Mouse (Mus musculus): ENCODE data around the gene Srpr.
A peak's percentile ranks its signal among the peaks of the same experiment; 100 is the strongest.

Srpr gene

GRCm38 (mm10) chr9:35199772-35200471 lies at the start of gene Srpr, which contains the start of gene Tirap:
Gene Srpr (plus strand): TSS chr9:35200175.
Gene Tirap (minus strand): TSS chr9:35200291.
- peak; percentile 89 for DNase-seq

GRCm38 (mm10) chr9:35152923-35153322 lies 47.1 kb upstream of the Srpr start:
- DNase-seq = no peak

- DNase-seq = no peak
These were observed 43.8 kb upstream of the Srpr start for GRCm38 (mm10) chr9:35156002-35156710.

GRCm38 (mm10) chr9:35156862-35157261 lies 43.1 kb upstream of the Srpr start:
- no peak for DNase-seq

DNA sequence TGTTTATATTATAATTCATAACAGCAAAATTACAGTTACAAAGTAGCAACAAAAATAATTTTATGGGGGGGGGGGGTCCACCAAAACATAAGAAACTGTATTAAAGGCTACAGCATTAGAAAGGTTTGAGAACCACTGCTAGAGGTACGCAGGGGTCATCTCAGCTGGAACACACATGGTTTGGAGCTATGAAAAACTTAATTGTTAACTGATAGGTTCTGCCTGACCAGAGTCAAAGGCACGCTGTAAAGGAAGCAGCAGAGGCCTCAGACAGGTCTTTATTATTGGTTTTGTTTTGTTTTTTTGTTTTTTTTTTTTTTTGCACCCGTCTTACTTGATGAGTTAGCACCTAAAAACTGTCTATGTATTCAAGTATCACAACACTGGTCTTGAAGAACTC lies 41.5 kb upstream of the Srpr start:
- no peak for DNase-seq

DNA sequence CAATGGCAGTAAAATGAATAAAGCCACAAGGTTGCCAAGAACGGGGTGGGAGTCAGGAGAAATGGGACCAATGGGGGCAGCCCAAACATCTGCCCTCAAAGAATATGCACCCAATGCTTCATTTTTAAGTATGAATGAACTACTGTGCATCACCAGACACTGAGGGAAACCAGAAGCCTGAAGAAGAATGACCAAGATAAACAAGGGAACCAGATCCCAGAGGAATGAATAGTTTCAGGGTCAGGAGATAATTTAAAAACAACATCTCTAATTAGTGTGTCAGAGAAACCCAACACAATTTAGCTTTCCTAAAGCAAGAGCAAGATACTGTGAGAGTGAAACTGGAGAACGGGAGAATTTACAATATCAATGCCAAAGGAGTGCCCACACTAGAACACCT lies 39.3 kb upstream of the Srpr start:
- DNase-seq = no peak

DNA sequence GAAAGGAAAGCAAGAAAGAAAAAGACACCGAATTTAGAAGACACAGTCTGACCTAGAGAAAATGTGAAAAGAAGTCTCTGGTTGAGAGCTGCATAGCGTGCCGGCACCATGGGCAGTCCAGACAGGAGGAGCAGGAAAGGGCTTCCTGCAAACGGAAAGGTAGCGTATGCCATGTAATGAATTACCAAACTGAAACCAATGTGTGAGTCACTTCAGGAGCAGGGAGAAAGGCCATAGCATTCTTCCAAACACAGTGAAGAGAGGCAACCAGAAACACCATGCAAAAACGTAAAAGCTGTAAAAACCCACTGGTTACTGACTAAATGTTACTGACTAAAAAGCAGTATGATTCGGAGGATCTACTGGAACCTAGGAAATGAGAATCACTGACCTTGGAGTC lies 38.3 kb upstream of the Srpr start:
- no peak for DNase-seq

DNA sequence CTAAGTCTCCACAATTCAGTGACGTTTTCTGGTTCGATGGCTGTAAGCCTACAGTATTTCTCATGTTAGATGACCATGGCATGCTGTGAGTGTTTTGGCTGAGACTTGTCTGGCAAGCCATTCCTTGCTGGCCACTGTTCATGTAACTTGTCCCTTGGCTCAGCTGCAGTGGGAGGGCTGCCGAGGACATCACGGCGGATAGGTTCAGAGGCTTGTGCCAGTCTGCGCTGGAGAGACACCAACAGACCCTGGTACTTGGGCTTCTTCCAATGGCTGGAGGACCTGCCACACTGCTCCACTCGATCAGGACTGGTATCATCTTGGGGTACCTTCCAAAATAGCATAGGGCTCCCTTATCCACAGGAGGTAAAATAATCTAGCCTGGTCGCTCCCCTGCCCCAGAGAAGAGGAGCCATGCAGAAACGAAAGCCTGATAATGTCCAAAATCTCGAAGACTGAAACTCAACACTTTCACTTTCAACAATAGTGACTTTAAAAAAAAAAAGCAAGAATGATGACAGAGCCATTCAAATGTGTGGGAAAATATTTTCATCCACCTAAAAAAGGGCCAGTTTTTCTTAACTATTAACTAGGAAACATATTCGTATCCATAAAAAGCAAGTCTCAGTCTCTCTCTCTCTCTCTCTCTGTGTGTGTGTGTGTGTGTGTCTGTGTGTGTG lies 36.8 kb upstream of the Srpr start:
- peak; percentile 70 for DNase-seq

GRCm38 (mm10) chr9:35164142-35164874 lies 35.7 kb upstream of the Srpr start:
- no peak for DNase-seq

DNA sequence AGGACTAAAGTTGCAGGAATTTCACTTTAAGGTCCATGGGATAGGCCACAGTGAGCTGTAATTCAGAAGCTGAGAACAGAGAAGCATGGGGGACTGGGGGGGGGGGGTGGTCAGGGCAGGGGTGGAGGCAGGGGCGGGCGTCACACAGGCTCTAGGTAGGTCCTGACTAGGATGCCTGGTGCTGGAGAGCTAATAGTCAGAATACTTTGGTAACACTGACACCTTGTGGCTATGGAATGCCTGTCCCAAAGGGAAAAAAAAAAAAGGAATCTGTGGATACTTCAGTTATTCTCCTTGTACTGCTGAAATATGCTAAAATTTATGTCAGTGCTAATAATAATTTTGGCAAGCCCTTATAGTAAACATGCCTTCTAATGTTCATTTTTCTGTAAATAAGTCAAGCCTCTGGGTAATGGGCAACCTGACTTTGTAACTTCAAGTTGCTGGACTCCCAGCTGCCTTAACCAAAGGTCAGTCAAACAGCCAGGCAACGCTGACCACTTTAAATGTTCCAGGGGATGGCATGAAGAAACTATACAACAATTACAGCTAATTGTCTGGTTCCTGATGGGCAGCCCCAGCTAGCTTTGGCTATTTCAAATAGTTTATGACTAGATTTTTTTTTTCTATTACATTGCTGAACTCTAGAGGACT lies 33.7 kb upstream of the Srpr start:
- no peak for DNase-seq

GRCm38 (mm10) chr9:35166798-35167635 lies 33.0 kb upstream of the Srpr start:
- DNase-seq = no peak

GRCm38 (mm10) chr9:35170071-35170470 lies 29.9 kb upstream of the Srpr start:
- no peak for DNase-seq

- no peak for DNase-seq
These were observed 26.6 kb upstream of the Srpr start for GRCm38 (mm10) chr9:35173331-35173730.

DNA sequence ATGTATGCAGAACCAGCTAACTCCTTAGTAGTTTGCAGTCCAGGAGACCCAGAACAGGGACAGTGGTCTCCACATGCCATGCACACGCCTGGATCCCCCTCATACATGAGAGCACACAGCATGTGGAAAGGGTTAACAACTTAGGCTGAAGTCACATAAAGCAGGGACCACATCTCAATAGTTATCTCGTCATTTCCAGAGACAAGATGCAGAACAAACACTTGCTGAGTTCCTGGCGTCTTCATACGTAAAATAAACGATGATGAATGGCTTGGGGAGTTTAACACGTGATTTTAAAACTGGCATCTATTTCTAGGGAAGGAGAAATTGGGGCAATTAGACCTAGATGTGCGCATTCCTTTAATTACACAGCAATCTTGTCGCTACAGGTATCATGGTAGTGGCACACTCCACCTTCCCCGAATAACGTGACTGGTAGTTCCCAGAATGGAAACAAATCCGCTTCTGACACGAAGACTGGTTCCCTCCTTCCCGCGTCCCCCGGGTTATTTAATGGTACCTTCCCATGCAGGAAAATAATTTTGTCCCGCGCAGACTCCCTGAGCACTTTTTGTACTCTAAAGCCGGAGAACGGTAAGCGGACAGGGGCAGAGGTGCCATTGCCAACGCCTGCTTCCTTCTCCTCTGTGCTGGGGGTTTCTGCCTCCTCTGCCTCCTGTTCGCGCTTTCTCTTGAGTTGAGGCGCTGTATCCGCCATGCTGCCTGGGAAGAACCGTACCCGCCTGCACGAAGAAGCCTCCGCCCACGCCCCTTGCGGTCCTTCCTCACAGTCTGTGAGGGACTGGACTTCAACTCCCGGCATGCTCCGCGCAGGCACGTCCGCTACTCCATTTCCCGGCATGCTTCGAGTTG lies 24.5 kb upstream of the Srpr start, which contains the start of gene Dcps:
TSS of gene Dcps (minus strand) at position 811 of the 873 bp plus-strand sequence.
- DNase-seq = peak; percentile 91

DNA sequence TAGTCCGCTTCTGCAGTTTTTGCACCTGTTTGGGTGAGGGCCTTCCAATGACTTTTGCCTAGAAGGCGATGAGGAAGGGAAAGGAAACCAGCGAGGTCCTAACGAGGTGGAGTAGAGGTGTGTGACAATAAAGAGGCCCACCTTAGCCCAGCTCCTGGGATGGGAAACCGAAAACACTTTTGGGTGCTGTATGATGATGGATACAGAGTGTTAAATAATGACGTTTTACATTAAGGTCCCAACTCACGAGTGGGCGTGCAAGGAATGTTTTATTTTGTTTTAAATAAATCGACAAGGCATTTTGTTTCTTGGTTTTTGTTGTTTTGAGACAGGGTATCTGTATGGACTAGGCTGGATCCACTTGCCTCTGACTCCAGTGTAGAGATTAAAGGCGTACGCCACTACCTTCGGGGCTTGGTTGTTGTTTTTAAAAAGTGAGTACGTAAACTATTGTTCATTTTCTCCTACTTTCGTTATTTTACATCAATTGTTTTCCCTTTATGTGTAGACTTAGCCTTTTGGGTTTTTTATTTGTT lies 23.8 kb upstream of the Srpr start:
- no peak for DNase-seq

GRCm38 (mm10) chr9:35182832-35183231 lies 17.1 kb upstream of the Srpr start:
- DNase-seq = no peak

- DNase-seq = no peak
These were observed 16.6 kb upstream of the Srpr start for GRCm38 (mm10) chr9:35183359-35183758.

DNA sequence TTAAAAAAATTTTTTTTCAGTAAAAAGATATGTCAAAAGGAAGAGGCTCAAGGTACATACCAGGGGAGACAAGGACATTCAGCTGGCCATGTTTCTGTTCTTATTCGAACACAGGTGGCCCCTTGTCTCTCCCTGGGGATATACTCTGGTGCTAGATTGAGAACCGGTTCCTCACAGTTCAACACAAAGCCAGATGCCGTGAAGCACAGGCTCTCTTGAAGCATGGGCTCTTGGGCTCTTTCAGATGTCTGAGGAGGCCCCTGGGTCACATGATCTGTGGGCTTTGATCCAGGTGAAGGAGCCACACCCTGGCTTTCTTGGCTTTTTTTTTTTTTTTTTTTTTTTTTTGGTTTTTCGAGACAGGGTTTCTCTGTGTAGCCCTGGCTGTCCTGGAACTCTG lies 13.5 kb upstream of the Srpr start:
- no peak for DNase-seq

- no peak for DNase-seq
These were observed 12.5 kb upstream of the Srpr start for GRCm38 (mm10) chr9:35187351-35187903.

GRCm38 (mm10) chr9:35188700-35189099 lies 11.3 kb upstream of the Srpr start:
- DNase-seq = peak; percentile 36
